Mouse (Mus musculus) olfactory bulb, adult 2 months (tissue): ENCODE data around the gene Erlin1.

ENCODE experiments used
- CTCF ChIP-seq: fragments of 200-500 bp; IDR thresholded peaks from 2 replicates; pipeline ENCODE4 v1.5.1; 2012; ENCODE audit warnings: low read depth, mild to moderate bottlenecking, low read length, moderate library complexity; ENCODE audit not compliant: insufficient read depth
- POLR2A ChIP-seq: fragments of 200-500 bp; IDR thresholded peaks from 2 replicates; pipeline ENCODE4 v1.6.1; 2012; ENCODE audit warnings: mild to moderate bottlenecking, low read depth, low read length, moderate library complexity; ENCODE audit not compliant: insufficient read depth

DNA sequence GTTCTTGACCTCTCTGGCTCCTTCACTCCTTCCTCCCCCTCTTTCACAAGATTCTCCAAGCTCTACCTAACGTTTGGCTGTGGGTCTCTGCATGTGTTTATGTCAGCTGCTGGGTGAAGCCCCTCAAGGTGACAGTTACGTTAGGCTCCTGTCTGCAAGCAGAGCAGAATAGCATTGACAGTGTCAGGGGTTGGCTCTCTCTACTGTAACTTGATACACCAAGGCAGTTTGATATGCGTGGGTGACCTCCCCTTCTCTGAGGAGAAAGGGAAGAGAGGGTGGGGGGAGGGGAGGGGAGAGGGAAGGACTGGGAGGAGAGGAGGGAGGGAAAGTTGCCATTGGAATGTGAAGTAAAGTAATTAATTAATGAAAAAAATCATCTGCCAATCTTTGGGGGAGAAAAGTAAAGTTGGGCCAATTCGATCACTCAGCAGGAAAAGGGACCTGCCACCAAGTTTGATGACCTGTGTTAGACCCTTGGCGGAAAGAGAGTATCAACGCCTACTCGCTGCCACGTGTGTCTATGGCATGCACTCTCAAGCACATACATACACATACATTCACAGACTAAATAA lies 42.5 kb downstream of the Erlin1 start:
- no peak for TF ChIP-seq CTCF
- TF ChIP-seq POLR2A = no peak
